Mouse (Mus musculus) layer of hippocampus, adult 9-10 months (tissue): ENCODE measurements at regions not wholly inside any gene's neighbourhood (a gene's known extent, or its start where the extent isn't known, plus 50 kb on each side); places are given as distances from the start of the nearest gene placed in this dataset.

Experiments used
- DNase-seq: peaks from one replicate; pipeline ENCODE4 v3.0.0; 2022; ENCODE audit warnings: low spot score

DNA sequence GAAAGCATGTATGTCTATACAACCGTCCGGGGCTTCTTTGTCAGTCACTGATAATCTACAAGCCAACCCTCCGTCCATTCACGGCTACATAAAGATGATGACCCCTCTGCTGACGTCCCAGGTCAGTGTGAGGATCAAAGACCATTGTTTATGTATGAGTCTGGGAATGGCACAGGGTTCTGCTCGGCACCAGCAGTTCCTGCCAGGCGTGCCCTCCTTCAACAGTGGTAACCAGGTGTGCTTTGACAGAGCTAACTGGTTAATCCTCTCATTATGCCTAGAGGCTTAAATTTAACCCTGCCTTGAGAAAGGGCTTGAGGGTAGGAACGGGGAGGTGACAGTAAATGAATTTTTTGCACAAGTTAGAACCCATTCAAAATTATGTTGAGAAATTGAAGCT, 58.2 kb upstream of the Ttc29 start:
- no peak for DNase-seq

DNA sequence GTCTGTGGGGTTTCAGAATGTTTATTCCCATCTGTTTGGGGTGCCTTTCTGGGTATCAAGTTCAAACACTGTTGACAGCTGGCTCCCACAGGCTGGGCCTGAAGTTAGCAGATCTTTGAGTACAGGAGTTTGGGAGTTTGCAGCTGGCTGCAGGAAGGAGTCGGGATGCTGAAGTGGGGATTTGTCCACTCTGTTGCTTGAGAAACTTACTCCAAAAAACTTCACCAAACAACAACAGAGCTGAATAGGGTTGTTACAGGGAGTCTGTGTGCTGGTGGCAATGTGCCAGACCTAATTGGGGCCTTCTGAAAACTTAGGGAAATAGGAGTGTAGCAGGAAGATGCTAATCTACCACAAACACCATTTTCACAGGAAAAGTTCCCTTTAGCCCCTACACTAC, 51.1 kb upstream of the Ttc29 start:
- DNase-seq: no peak

DNA sequence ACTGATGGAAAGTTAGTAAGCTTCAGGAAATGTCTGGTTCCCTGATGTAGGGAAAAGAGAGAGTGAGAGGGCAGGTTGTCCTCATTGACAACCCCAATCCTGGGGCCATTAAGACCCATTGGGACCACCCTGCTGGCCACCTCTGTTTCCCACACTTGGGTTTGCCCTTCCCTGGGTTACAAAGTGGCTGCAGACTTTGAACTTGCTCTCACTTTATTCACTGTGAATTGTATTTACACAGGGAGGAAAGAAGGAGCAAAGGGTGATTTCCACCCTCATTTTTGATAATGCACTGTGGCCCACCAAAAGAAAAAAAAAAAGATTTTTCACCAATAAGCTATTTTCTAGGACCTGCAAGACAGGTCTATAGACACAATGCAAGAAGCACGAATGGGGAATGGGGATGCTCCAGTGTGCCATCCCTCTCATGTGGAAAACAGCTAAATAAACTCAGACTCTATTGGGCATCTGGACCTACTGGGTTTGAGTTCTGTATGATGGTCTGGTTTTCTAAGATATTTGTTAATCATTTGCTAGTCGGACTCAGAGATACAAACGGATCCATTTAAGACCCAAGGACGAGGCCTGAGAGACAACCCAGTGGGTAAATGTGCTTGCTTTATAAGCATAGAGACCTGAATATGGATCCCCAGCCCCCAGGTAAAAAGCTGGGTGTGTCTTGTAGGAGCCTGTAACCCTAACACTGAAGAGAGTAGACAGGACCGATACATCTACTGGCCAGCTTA, 50.2 kb upstream of the Ttc29 start:
- DNase-seq: no peak
